Mouse (Mus musculus): ENCODE measurements around the gene Prtg. TPM values are rescaled to one million over a fixed set of nuclear protein-coding genes. Genes with fewer than 3 reads are reported as not detected.

Prtg gene
- total and polyA plus RNA-seq, 3 experiments = not detected

- Histone ChIP-seq H3K9me3 (replicated peaks; ENCODE audit: insufficient read depth, low read length) (no peaks in the 10 kb centered on the region), H3K27me3 (ENCODE audit: control insufficient read depth in 1 of 2, insufficient read depth in 2 of 2, low read length in 2 of 2) (peaks cover 0 to 6% of the 10 kb centered on the region in 2 experiments), H3K4me3 (ENCODE audit: control insufficient read depth in 1 of 2, insufficient read depth in 1 of 2, low read depth in 2 of 2, low read length in 2 of 2) (no peak overlapping the region), H3K36me3 (ENCODE audit: control insufficient read depth in 1 of 2, insufficient read depth in 2 of 2, low read length in 2 of 2) (no peaks in the 10 kb centered on the region), H3K9ac (ENCODE audit: control insufficient read depth, low read depth, low read length, poor library complexity, severe bottlenecking) (no peak overlapping the region), H3K4me1 (ENCODE audit: control insufficient read depth in 1 of 2, insufficient read depth in 2 of 2, low read length in 2 of 2) (no peaks in the 10 kb centered on the region), H3K27ac (ENCODE audit: control insufficient read depth, low read depth, low read length) (no peak overlapping the region), H3K79me2 (ENCODE audit: control insufficient read depth, insufficient read depth, low read length, poor library complexity) (no peaks in the 10 kb centered on the region)
- DNase-seq (ENCODE audit: low read depth, low spot score) = no peak
- no peak for TF ChIP-seq JUND (IDR thresholded peaks at IDR 0.05; ENCODE audit: low read depth, low read length)
- no peak for TF ChIP-seq ZKSCAN1 (IDR thresholded peaks at IDR 0.05; ENCODE audit: low read depth, low read length)
- TF ChIP-seq MXI1 (IDR thresholded peaks at IDR 0.05; ENCODE audit: low read depth, low read length) = no peak
- no peak for TF ChIP-seq ELF1 (IDR thresholded peaks at IDR 0.05; ENCODE audit: low read depth, low read length)
- no peak for TF ChIP-seq GABPA (IDR thresholded peaks at IDR 0.05; ENCODE audit: low read depth, low read length)
- TF ChIP-seq ETS1 (IDR thresholded peaks at IDR 0.05; ENCODE audit: low read depth, low read length) = no peak
- TF ChIP-seq MYB (IDR thresholded peaks at IDR 0.05; ENCODE audit: low read depth, low read length) = no peak
- no peak for TF ChIP-seq POLR2AphosphoS2 (IDR thresholded peaks at IDR 0.05; ENCODE audit: low read length)
- no peak for TF ChIP-seq MYC (IDR thresholded peaks at IDR 0.05; ENCODE audit: low read depth, low read length)
- no peak for TF ChIP-seq CHD2 (IDR thresholded peaks at IDR 0.05; ENCODE audit: low read length)
- TF ChIP-seq CHD1 (IDR thresholded peaks at IDR 0.05; ENCODE audit: low read depth, low read length) = no peak
- TF ChIP-seq GATA1 (IDR thresholded peaks at IDR 0.05; ENCODE audit: low read depth, low read length) = no peak
- no peak for TF ChIP-seq MAZ (IDR thresholded peaks at IDR 0.05; ENCODE audit: low read depth, low read length)
- TF ChIP-seq USF2 (IDR thresholded peaks at IDR 0.05; ENCODE audit: borderline replicate concordance in 1 of 2, insufficient read depth in 1 of 2, low read depth in 1 of 2, low read length in 2 of 2) = no peak
- no peak for TF ChIP-seq BHLHE40 (IDR thresholded peaks at IDR 0.05; ENCODE audit: borderline replicate concordance, low read depth, low read length)
- no peak for TF ChIP-seq SIN3A (IDR thresholded peaks at IDR 0.05; ENCODE audit: low read length)
- TF ChIP-seq TBP (IDR thresholded peaks at IDR 0.05; ENCODE audit: low read depth, low read length) = no peak
- no peak for TF ChIP-seq CTCF (IDR thresholded peaks at IDR 0.05 in 2 of 3, conservative IDR thresholded peaks at IDR 0.05 in 1 of 3; ENCODE audit: control insufficient read depth in 1 of 3, insufficient read depth in 1 of 3, low read depth in 2 of 3, low read length in 3 of 3, poor library complexity in 1 of 3, severe bottlenecking in 1 of 3)
- TF ChIP-seq MAFK (IDR thresholded peaks at IDR 0.05; ENCODE audit: borderline replicate concordance, low read depth, low read length) = no peak
Measured at GRCm38 (mm10) chr9:72853681-72854190, 47.1 kb downstream of the Prtg start.

- Histone ChIP-seq H3K79me2 (ENCODE audit: control insufficient read depth, insufficient read depth, low read length, poor library complexity) (no peaks in the 10 kb centered on the region), H3K4me3 (ENCODE audit: control insufficient read depth in 1 of 2, insufficient read depth in 1 of 2, low read depth in 2 of 2, low read length in 2 of 2) (no peak overlapping the region), H3K27ac (ENCODE audit: control insufficient read depth, low read depth, low read length) (no peak overlapping the region), H3K4me1 (ENCODE audit: control insufficient read depth in 1 of 2, insufficient read depth in 2 of 2, low read length in 2 of 2) (no peaks in the 10 kb centered on the region), H3K9me3 (replicated peaks; ENCODE audit: insufficient read depth, low read length) (no peaks in the 10 kb centered on the region), H3K36me3 (ENCODE audit: control insufficient read depth in 1 of 2, insufficient read depth in 2 of 2, low read length in 2 of 2) (no peaks in the 10 kb centered on the region), H3K9ac (ENCODE audit: control insufficient read depth, low read depth, low read length, poor library complexity, severe bottlenecking) (no peak overlapping the region), H3K27me3 (ENCODE audit: control insufficient read depth in 1 of 2, insufficient read depth in 2 of 2, low read length in 2 of 2) (peaks cover 0 to 6% of the 10 kb centered on the region in 2 experiments)
- no peak for DNase-seq (ENCODE audit: low read depth, low spot score)
- TF ChIP-seq ZKSCAN1 (IDR thresholded peaks at IDR 0.05; ENCODE audit: low read depth, low read length) = no peak
- no peak for TF ChIP-seq ZMIZ1 (IDR thresholded peaks at IDR 0.05; ENCODE audit: low read depth, low read length)
- no peak for TF ChIP-seq CTCF (IDR thresholded peaks at IDR 0.05 in 2 of 3, conservative IDR thresholded peaks at IDR 0.05 in 1 of 3; ENCODE audit: control insufficient read depth in 1 of 3, insufficient read depth in 1 of 3, low read depth in 2 of 3, low read length in 3 of 3, poor library complexity in 1 of 3, severe bottlenecking in 1 of 3)
- TF ChIP-seq MAFK (IDR thresholded peaks at IDR 0.05; ENCODE audit: borderline replicate concordance, low read depth, low read length) = no peak
- no peak for TF ChIP-seq MAZ (IDR thresholded peaks at IDR 0.05; ENCODE audit: low read depth, low read length)
- TF ChIP-seq BHLHE40 (IDR thresholded peaks at IDR 0.05; ENCODE audit: borderline replicate concordance, low read depth, low read length) = no peak
- no peak for TF ChIP-seq MYB (IDR thresholded peaks at IDR 0.05; ENCODE audit: low read depth, low read length)
- TF ChIP-seq USF2 (IDR thresholded peaks at IDR 0.05; ENCODE audit: borderline replicate concordance in 1 of 2, insufficient read depth in 1 of 2, low read depth in 1 of 2, low read length in 2 of 2) = no peak
- TF ChIP-seq MXI1 (IDR thresholded peaks at IDR 0.05; ENCODE audit: low read depth, low read length) = no peak
Measured at GRCm38 (mm10) chr9:72856721-72857120, 50.0 kb downstream of the Prtg start.

All from MEL (cell line).